ENCODE assay signal across 19 mouse cellular contexts in the genomic region with DNA sequence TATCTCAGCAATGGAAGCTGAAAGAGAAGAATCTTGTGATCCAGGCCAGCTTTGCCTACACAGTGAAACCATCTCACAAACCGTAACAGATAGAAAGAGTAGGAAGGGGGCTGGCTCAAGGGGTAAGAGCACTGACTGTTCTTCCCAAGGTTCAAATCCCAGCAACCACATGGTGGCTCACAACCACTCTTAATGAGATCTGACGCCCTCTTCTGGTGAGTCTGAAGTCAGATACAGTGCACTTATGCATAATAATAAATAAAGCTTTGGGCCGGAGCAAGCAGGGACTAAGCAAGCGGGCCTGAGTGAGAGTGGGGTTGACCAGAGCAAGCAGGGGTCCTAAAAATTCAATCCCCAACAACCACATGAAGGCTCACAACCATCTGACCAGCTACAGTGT. TPM values are rescaled to one million over a fixed set of nuclear protein-coding genes. Genes with fewer than 3 reads are reported as not detected.
DNase-seq lines count a peak whose midpoint lies in the region; ATAC-seq and TF ChIP-seq lines count a peak whose summit lies in the region.
"Had no signal": no experiment of that assay in that cellular context is flagged by ENCODE, and none has a peak within 500 bp of the region (broad histone marks: within the 10 kb centered on the region; RNA-seq: fewer than 3 reads in every experiment).

No protein-coding gene starts in this region.

- DNase-seq in forebrain, postnatal 0 days, result no peak
- no peak for DNase-seq in forebrain, embryonic 14.5 days (ENCODE audit: low spot score)
- no peak for DNase-seq in left cerebral cortex, adult 2 months (ENCODE audit: extremely low spot score in 1 of 2, low spot score in 2 of 2)
- no peak for DNase-seq in left cerebral cortex, adult 18-20 months (ENCODE audit: low spot score in 2 of 2)
- DNase-seq in 416B (ENCODE audit: low read depth), result peak; percentile 38
- DNase-seq in R1 (ENCODE audit: low read depth, low spot score), result peak; percentile 58
- no peak for DNase-seq in spleen, postnatal 14 days (ENCODE audit: low spot score in 2 of 2)
- DNase-seq: cerebellum, adult 9-10 months; heart, adult 18-20 months; retina, postnatal 1 day; thymus, adult 2 months had no signal

- H3K4me2 ChIP-seq in forebrain, postnatal 0 days (ENCODE audit: low read depth), result no peak overlapping the region
- no peak overlapping the region for H3K4me2 ChIP-seq in forebrain, embryonic 14.5 days (ENCODE audit: low read length)
- H3K4me2 ChIP-seq: embryonic facial prominence, embryonic 13.5 days; heart, embryonic 15.5 days; kidney, embryonic 15.5 days; limb, embryonic 12.5 days; midbrain, embryonic 13.5 days had no signal

- no peaks in the 10 kb centered on the region for H3K9me3 ChIP-seq in forebrain, postnatal 0 days (ENCODE audit: low read length)
- no peaks in the 10 kb centered on the region for H3K9me3 ChIP-seq in forebrain, embryonic 14.5 days (replicated peaks; ENCODE audit: control insufficient read depth, low read length)
- H3K9me3 ChIP-seq: embryonic facial prominence, embryonic 13.5 days; heart, embryonic 15.5 days; hindbrain, embryonic 10.5 days; kidney, embryonic 15.5 days; limb, embryonic 12.5 days; midbrain, embryonic 13.5 days had no signal

- no peaks in the 10 kb centered on the region for H3K4me1 ChIP-seq in forebrain, postnatal 0 days (ENCODE audit: insufficient read depth)
- no peaks in the 10 kb centered on the region for H3K4me1 ChIP-seq in forebrain, embryonic 14.5 days (ENCODE audit: control insufficient read depth, insufficient read depth, low read length)
- H3K4me1 ChIP-seq: embryonic facial prominence, embryonic 13.5 days; heart, embryonic 15.5 days; hindbrain, embryonic 10.5 days; kidney, embryonic 15.5 days; limb, embryonic 12.5 days; midbrain, embryonic 13.5 days had no signal

- 80% methylated on average over 4 of the region's 4 CpGs for WGBS in forebrain, postnatal 0 days
- WGBS in forebrain, embryonic 14.5 days, result 82% methylated on average over 4 of the region's 4 CpGs

- peaks cover 78% of the 10 kb centered on the region for H3K36me3 ChIP-seq in forebrain, postnatal 0 days (ENCODE audit: insufficient read depth)
- H3K36me3 ChIP-seq in forebrain, embryonic 14.5 days (ENCODE audit: control insufficient read depth, insufficient read depth, low read length), result peaks cover 92% of the 10 kb centered on the region

- TF ChIP-seq CTCF in forebrain, postnatal 0 days (IDR thresholded peaks at IDR 0.05; ENCODE audit: low read depth), result 0 out of 2 replicates have a peak, but pooled peaks have one; percentile 12
- TF ChIP-seq CTCF in left cerebral cortex, adult 2 months (IDR thresholded peaks at IDR 0.05), result peak; percentile 31

- no peak for ATAC-seq in forebrain, postnatal 0 days
- ATAC-seq in forebrain, embryonic 14.5 days, result no peak
- ATAC-seq: midbrain, embryonic 13.5 days had no signal

- H3K27me3 ChIP-seq in forebrain, postnatal 0 days (ENCODE audit: insufficient read depth, low read length), result no peaks in the 10 kb centered on the region
- no peaks in the 10 kb centered on the region for H3K27me3 ChIP-seq in forebrain, embryonic 14.5 days (replicated peaks; ENCODE audit: control insufficient read depth, insufficient read depth, low read length)
- H3K27me3 ChIP-seq: embryonic facial prominence, embryonic 13.5 days; heart, embryonic 15.5 days; kidney, embryonic 15.5 days; limb, embryonic 12.5 days; midbrain, embryonic 13.5 days had no signal

- intact Hi-C loops in left cerebral cortex, adult 2 months (cut with DNase I), result no loop called here

- H3K9ac ChIP-seq in forebrain, postnatal 0 days, result no peak overlapping the region
- no peak overlapping the region for H3K9ac ChIP-seq in forebrain, embryonic 14.5 days (ENCODE audit: low read length)
- H3K9ac ChIP-seq: embryonic facial prominence, embryonic 13.5 days; heart, embryonic 15.5 days; kidney, embryonic 15.5 days; limb, embryonic 12.5 days; liver, embryonic 14.5 days; midbrain, embryonic 13.5 days had no signal

- H3K4me3 ChIP-seq in forebrain, postnatal 0 days (ENCODE audit: low read depth, low read length), result no peak overlapping the region
- H3K4me3 ChIP-seq in forebrain, embryonic 14.5 days (ENCODE audit: low read depth, low read length), result no peak overlapping the region
- no peak overlapping the region for H3K4me3 ChIP-seq in left cerebral cortex, adult 2 months
- H3K4me3 ChIP-seq: embryonic facial prominence, embryonic 13.5 days; heart, embryonic 15.5 days; hindbrain, embryonic 10.5 days; kidney, embryonic 15.5 days; limb, embryonic 12.5 days; midbrain, embryonic 13.5 days; myocyte had no signal

- no peak overlapping the region for H3K27ac ChIP-seq in forebrain, postnatal 0 days (ENCODE audit: low read depth, low read length)
- H3K27ac ChIP-seq in forebrain, embryonic 14.5 days (ENCODE audit: low read depth, low read length), result no peak overlapping the region
- H3K27ac ChIP-seq in left cerebral cortex, adult 2 months, result no peak overlapping the region
- H3K27ac ChIP-seq: embryonic facial prominence, embryonic 13.5 days; heart, embryonic 15.5 days; hindbrain, embryonic 10.5 days; kidney, embryonic 15.5 days; limb, embryonic 12.5 days; liver, embryonic 14.5 days; midbrain, embryonic 13.5 days had no signal

RNA-seq across cellular contexts. Expression of gene Smarcc1, which starts 24.2 kb away (rescaled TPM):
- total RNA-seq in forebrain, postnatal 0 days (2014; rRNA removed), result 36.8 and 43.0 TPM in 2 replicates
- 52.0 and 77.1 TPM in 2 replicates for polyA plus RNA-seq in forebrain, postnatal 0 days (2015; fragmentation: Nextera tagmentation; extraction: Ambion mirVana)
- polyA plus RNA-seq in forebrain, embryonic 14.5 days (2014; fragmentation: Nextera tagmentation; extraction: Ambion mirVana), result 120 and 149 TPM in 2 replicates
- total RNA-seq in left cerebral cortex, adult 2 months (2021), result 10 to 100 TPM; 68.6 to 74.8 TPM
- 10 to 100 TPM; 69.0 to 72.1 TPM for total RNA-seq in left cerebral cortex, adult 18-20 months (2021)

RNA-seq across cellular contexts. Expression of gene Dhx30, which starts 24.3 kb away (rescaled TPM):
- total RNA-seq in forebrain, postnatal 0 days (2014; rRNA removed), result 132 and 156 TPM in 2 replicates
- polyA plus RNA-seq in forebrain, postnatal 0 days (2015; fragmentation: Nextera tagmentation; extraction: Ambion mirVana), result 98.6 and 117 TPM in 2 replicates
- polyA plus RNA-seq in forebrain, embryonic 14.5 days (2014; fragmentation: Nextera tagmentation; extraction: Ambion mirVana), result 163 and 189 TPM in 2 replicates
- total RNA-seq in left cerebral cortex, adult 2 months (2021), result 100 to 1,000 TPM; 166 to 173 TPM
- total RNA-seq in left cerebral cortex, adult 18-20 months (2021), result 100 to 1,000 TPM; 168 to 171 TPM

Comparison
In these comparisons a context has a peak if more than half of its experiments do, and no peak if none do; other contexts are left out.
1. DNase-seq: peak in 416B (single experiment) and R1 (single experiment); none in forebrain, postnatal 0 days (single experiment), forebrain, embryonic 14.5 days (single experiment), left cerebral cortex, adult 2 months (0 of 2), left cerebral cortex, adult 18-20 months (0 of 2) and spleen, postnatal 14 days (0 of 2).